Mouse (Mus musculus) testis, postnatal 14 days (tissue): ENCODE measurements around the gene Gca.

Experiments used
- DNase-seq: peaks from one replicate; pipeline ENCODE4 v3.0.0; 2021; ENCODE audit warnings: low spot score

Gene Gca

GRCm38 (mm10) chr2:62664135-62664670, at the start of gene Gca:
Gca (plus strand) TSS chr2:62664285.
- peak; percentile 93 for DNase-seq

- DNase-seq: no peak
Measured at GRCm38 (mm10) chr2:62618934-62619341, 45.1 kb upstream of the Gca start.

GRCm38 (mm10) chr2:62619679-62620078, 44.4 kb upstream of the Gca start:
- DNase-seq: no peak

- no peak for DNase-seq
Measured at GRCm38 (mm10) chr2:62623024-62623441, 41.1 kb upstream of the Gca start.

- DNase-seq: no peak
Measured at GRCm38 (mm10) chr2:62627728-62628127, 36.4 kb upstream of the Gca start.

GRCm38 (mm10) chr2:62628356-62628755, 35.7 kb upstream of the Gca start:
- DNase-seq: no peak

- no peak for DNase-seq
Measured at GRCm38 (mm10) chr2:62630446-62630845, 33.6 kb upstream of the Gca start.

- no peak for DNase-seq
Measured at GRCm38 (mm10) chr2:62639869-62640268, 24.2 kb upstream of the Gca start.

- peak; percentile 31 for DNase-seq
Measured at GRCm38 (mm10) chr2:62643405-62644305, 20.4 kb upstream of the Gca start.

GRCm38 (mm10) chr2:62644891-62645290, 19.2 kb upstream of the Gca start:
- no peak for DNase-seq

GRCm38 (mm10) chr2:62645475-62645874, 18.6 kb upstream of the Gca start:
- DNase-seq: no peak

GRCm38 (mm10) chr2:62646014-62646645, 18.0 kb upstream of the Gca start, which contains the start of gene Ifih1:
Ifih1 (minus strand) TSS chr2:62646255.
- DNase-seq: peak; percentile 58

GRCm38 (mm10) chr2:62646671-62647289, 17.3 kb upstream of the Gca start:
- no peak for DNase-seq

GRCm38 (mm10) chr2:62651890-62652289, 12.2 kb upstream of the Gca start:
- no peak for DNase-seq

- no peak for DNase-seq
Measured at GRCm38 (mm10) chr2:62652466-62652865, 11.6 kb upstream of the Gca start.

GRCm38 (mm10) chr2:62654519-62655338, 9.4 kb upstream of the Gca start:
- DNase-seq: peak; percentile 24

- DNase-seq: no peak
Measured at GRCm38 (mm10) chr2:62656072-62656471, 8.0 kb upstream of the Gca start.

- no peak for DNase-seq
Measured at GRCm38 (mm10) chr2:62660565-62660964, 3.5 kb upstream of the Gca start.

- peak; percentile 76 for DNase-seq
Measured at GRCm38 (mm10) chr2:62662560-62662959, 1.5 kb upstream of the Gca start.

GRCm38 (mm10) chr2:62664839-62665238, 754 bp downstream of the Gca start:
- no peak for DNase-seq

- DNase-seq: no peak
Measured at GRCm38 (mm10) chr2:62665536-62665935, 1.5 kb downstream of the Gca start.

GRCm38 (mm10) chr2:62669848-62670247, 5.8 kb downstream of the Gca start:
- DNase-seq: no peak
